Mouse (Mus musculus) G1E (cell line): ENCODE measurements at regions not wholly inside any gene's neighbourhood (a gene's known extent, or its start where the extent isn't known, plus 50 kb on each side); places are given as distances from the start of the nearest gene placed in this dataset.

Source experiments
- CTCF ChIP-seq: IDR thresholded peaks from 2 replicates; pipeline ENCODE4 v1.5.1; 2012; ENCODE audit warnings: low read depth, low read length, inconsistent platforms, mixed read lengths
- GATA1 ChIP-seq: IDR thresholded peaks from 2 replicates; pipeline ENCODE4 v1.6.1; 2012; ENCODE audit warnings: borderline replicate concordance, low read length, inconsistent platforms, mixed read lengths
- GATA2 ChIP-seq: IDR thresholded peaks from 2 replicates; pipeline ENCODE4 v1.6.1; 2012; ENCODE audit warnings: low read depth, low read length, inconsistent platforms, borderline replicate concordance
- POLR2AphosphoS5 ChIP-seq: IDR thresholded peaks from 2 replicates; pipeline ENCODE4 v1.6.1; 2012; ENCODE audit warnings: low read depth, low read length, inconsistent platforms; ENCODE audit not compliant: insufficient replicate concordance
- TAL1 ChIP-seq: conservative IDR thresholded peaks from 2 replicates; pipeline ENCODE4 v1.6.1; 2012; ENCODE audit warnings: low read depth, low read length, inconsistent platforms, mixed read lengths

GRCm38 (mm10) chr8:8802761-8803340 is 112.5 kb upstream of the Arglu1 start:
- TF ChIP-seq GATA1, result no peak
- TF ChIP-seq CTCF, result no peak
- TF ChIP-seq TAL1, result no peak
- TF ChIP-seq GATA2, result no peak
- TF ChIP-seq POLR2AphosphoS5, result no peak
